Mouse (Mus musculus) myocyte (in vitro differentiated cells): ENCODE data around the gene Pigyl. TPM values are rescaled to one million over a fixed set of nuclear protein-coding genes. Genes with fewer than 3 reads are reported as not detected.

Experiments
- H3K27me3 ChIP-seq: one replicate; pipeline ENCODE4 v1.6.1; 2011; ENCODE audit not compliant: control insufficient read depth, insufficient read depth, insufficient read length
- H3K36me3 ChIP-seq: one replicate; pipeline ENCODE4 v1.6.1; 2011; ENCODE audit not compliant: control insufficient read depth, insufficient read depth
- H3K4me2 ChIP-seq: one replicate; pipeline ENCODE4 v1.6.1; 2011; ENCODE audit warnings: low read depth, control low read depth
- H3K4me3 ChIP-seq: one replicate; pipeline ENCODE4 v1.5.1; 2011; ENCODE audit warnings: mild to moderate bottlenecking, control low read depth, moderate library complexity
- H3K79me2 ChIP-seq: one replicate; pipeline ENCODE4 v1.6.1; 2011; ENCODE audit not compliant: control insufficient read depth, insufficient read depth
- H3ac ChIP-seq: one replicate; pipeline ENCODE4 v1.6.1; 2011; ENCODE audit not compliant: control insufficient read depth, insufficient read length
- CEBPB ChIP-seq: IDR thresholded peaks from 2 replicates; pipeline ENCODE4 v1.6.1; 2011; ENCODE audit warnings: mild to moderate bottlenecking, moderate library complexity; ENCODE audit not compliant: poor library complexity, insufficient read depth, severe bottlenecking
- E2F4 ChIP-seq: IDR thresholded peaks from one replicate; pipeline ENCODE4 v1.6.1; 2011; ENCODE audit warnings: mild to moderate bottlenecking, control low read depth, moderate library complexity; ENCODE audit not compliant: insufficient read depth
- MAX ChIP-seq: IDR thresholded peaks from one replicate; pipeline ENCODE4 v1.6.1; 2011; ENCODE audit warnings: low read depth, mild to moderate bottlenecking, control low read depth
- MYOD1 ChIP-seq, 3 experiments: IDR thresholded peaks; one replicate each; pipeline ENCODE4 v1.6.1; 2011; ENCODE audit warnings: control low read depth in 2 of 3, low read depth in 2 of 3, mild to moderate bottlenecking in 2 of 3, moderate library complexity in 1 of 3; ENCODE audit not compliant: insufficient read length in 2 of 3, control insufficient read depth in 1 of 3
- MYOG ChIP-seq, 3 experiments: IDR thresholded peaks; one replicate each; pipeline ENCODE4 v1.6.1; 2011; ENCODE audit warnings: control low read depth in 2 of 3, low read depth in 2 of 3, mild to moderate bottlenecking in 2 of 3; ENCODE audit not compliant: insufficient read length in 2 of 3, control insufficient read depth in 1 of 3, insufficient read depth in 1 of 3
- POLR2A ChIP-seq: IDR thresholded peaks from one replicate; pipeline ENCODE4 v1.6.1; 2011; ENCODE audit warnings: low read depth, mild to moderate bottlenecking, control low read depth, moderate library complexity; ENCODE audit not compliant: insufficient read length
- POLR2AphosphoS2 ChIP-seq: IDR thresholded peaks from one replicate; pipeline ENCODE4 v1.6.1; 2011; ENCODE audit warnings: low read depth, control low read depth; ENCODE audit not compliant: insufficient read length
- REST ChIP-seq: IDR thresholded peaks from one replicate; pipeline ENCODE4 v1.6.1; 2011; ENCODE audit warnings: mild to moderate bottlenecking, control low read depth, moderate library complexity; ENCODE audit not compliant: insufficient read depth, insufficient read length
- SRF ChIP-seq: IDR thresholded peaks from one replicate; pipeline ENCODE4 v1.6.1; 2011; ENCODE audit warnings: low read depth; ENCODE audit not compliant: control insufficient read depth, insufficient read length
- TCF12 ChIP-seq: IDR thresholded peaks from one replicate; pipeline ENCODE4 v1.6.1; 2011; ENCODE audit warnings: mild to moderate bottlenecking, control low read depth; ENCODE audit not compliant: poor library complexity, insufficient read depth, severe bottlenecking
- TCF3 ChIP-seq: IDR thresholded peaks from one replicate; pipeline ENCODE4 v1.6.1; 2011; ENCODE audit warnings: low read depth, control low read depth; ENCODE audit not compliant: insufficient read length
- USF1 ChIP-seq: IDR thresholded peaks from one replicate; pipeline ENCODE4 v1.6.1; 2011; ENCODE audit warnings: low read depth, mild to moderate bottlenecking, control low read depth, moderate library complexity
- polyA plus RNA-seq: library from polyadenylated mRNA; unstranded; fragments of >200 nt; fragmentation: generic; extraction: Trizol; gene quantifications from one replicate; pipeline ENCODE4 v1.2.1, GENCODE M21; 2012; ENCODE audit warnings: missing spikeins

Pigyl gene
- polyA plus RNA-seq, 1 experiment: 48.5 TPM

GRCm38 (mm10) chr9:22134988-22135643 is 21.5 kb upstream of the Pigyl start:
- Histone ChIP-seq H3ac (no peak overlapping the region), H3K27me3 (no peaks in the 10 kb centered on the region), H3K79me2 (no peaks in the 10 kb centered on the region), H3K36me3 (no peaks in the 10 kb centered on the region), H3K4me3 (no peak overlapping the region), H3K4me2 (no peak overlapping the region)
- TF ChIP-seq E2F4: no peak
- TF ChIP-seq SRF: no peak

GRCm38 (mm10) chr9:22135644-22136390 is 20.8 kb upstream of the Pigyl start, which contains the start of gene Acp5:
Gene Acp5 (minus strand): TSS chr9:22135711.
- H3K36me3 ChIP-seq: no peaks in the 10 kb centered on the region
- no peak within 1 kb of the TSS for H3ac ChIP-seq
- no peak within 1 kb of the TSS for H3K4me2 ChIP-seq
- H3K79me2 ChIP-seq: no peaks in the 10 kb centered on the region
- TF ChIP-seq USF1 (no peak), POLR2AphosphoS2 (no peak), E2F4 (no peak), TCF12 (no peak), MYOG (IDR thresholded peaks at IDR 0.05; ENCODE audit: control insufficient read depth in 1 of 3, insufficient read depth in 1 of 3, insufficient read length in 2 of 3, low read depth in 2 of 3) (no peak), POLR2A (no peak), SRF (no peak), REST (no peak), CEBPB (no peak), MYOD1 (IDR thresholded peaks at IDR 0.05; ENCODE audit: control insufficient read depth in 1 of 3, insufficient read length in 2 of 3, low read depth in 2 of 3) (no peak), TCF3 (no peak), MAX (no peak)
- no peak within 1 kb of the TSS for H3K4me3 ChIP-seq
- no peaks in the 10 kb centered on the region for H3K27me3 ChIP-seq

GRCm38 (mm10) chr9:22136765-22137547 is 19.7 kb upstream of the Pigyl start:
- no peak overlapping the region for H3ac ChIP-seq
- TF ChIP-seq USF1 (no peak), MYOG (IDR thresholded peaks at IDR 0.05; ENCODE audit: control insufficient read depth in 1 of 3, insufficient read depth in 1 of 3, insufficient read length in 2 of 3, low read depth in 2 of 3) (no peak), E2F4 (no peak), SRF (no peak), MYOD1 (IDR thresholded peaks at IDR 0.05; ENCODE audit: control insufficient read depth in 1 of 3, insufficient read length in 2 of 3, low read depth in 2 of 3) (no peak), TCF12 (no peak)
- H3K4me2 ChIP-seq: peak overlapping the region; percentile 9
- H3K79me2 ChIP-seq: no peaks in the 10 kb centered on the region
- no peaks in the 10 kb centered on the region for H3K27me3 ChIP-seq
- H3K4me3 ChIP-seq: no peak overlapping the region
- no peaks in the 10 kb centered on the region for H3K36me3 ChIP-seq

- Histone ChIP-seq H3K36me3 (no peaks in the 10 kb centered on the region), H3K27me3 (no peaks in the 10 kb centered on the region), H3ac (no peak overlapping the region), H3K4me3 (no peak overlapping the region), H3K4me2 (no peak overlapping the region), H3K79me2 (no peaks in the 10 kb centered on the region)
- TF ChIP-seq USF1: peak; percentile 47
- TF ChIP-seq TCF3: no peak
Measured at GRCm38 (mm10) chr9:22138480-22138879, 18.2 kb upstream of the Pigyl start.

- Histone ChIP-seq H3ac (no peak overlapping the region), H3K4me2 (no peak overlapping the region), H3K36me3 (no peaks in the 10 kb centered on the region), H3K27me3 (no peaks in the 10 kb centered on the region), H3K79me2 (no peaks in the 10 kb centered on the region), H3K4me3 (no peak overlapping the region)
- TF ChIP-seq MYOD1 (IDR thresholded peaks at IDR 0.05; ENCODE audit: control insufficient read depth in 1 of 3, insufficient read length in 2 of 3, low read depth in 2 of 3) (no peak), MYOG (IDR thresholded peaks at IDR 0.05; ENCODE audit: control insufficient read depth in 1 of 3, insufficient read depth in 1 of 3, insufficient read length in 2 of 3, low read depth in 2 of 3) (no peak), POLR2A (no peak), TCF3 (no peak), CEBPB (no peak), SRF (no peak), E2F4 (no peak), USF1 (no peak), REST (no peak), POLR2AphosphoS2 (no peak)
Measured at GRCm38 (mm10) chr9:22139746-22140145, 16.9 kb upstream of the Pigyl start.
